Mouse (Mus musculus) WW6 (cell line): ENCODE results near the gene Csad.

Experiments used
- DNase-seq: peaks from one replicate; pipeline ENCODE4 v3.0.0-alpha.2; 2013; ENCODE audit warnings: low read depth, low spot score

Csad gene

GRCm38 (mm10) chr15:102202971-102203834 is 1.3 kb downstream of the Csad start, which contains the start of gene Zfp740:
Gene Zfp740, plus strand, starts transcription at chr15:102203249.
- DNase-seq = peak; percentile 88

DNA sequence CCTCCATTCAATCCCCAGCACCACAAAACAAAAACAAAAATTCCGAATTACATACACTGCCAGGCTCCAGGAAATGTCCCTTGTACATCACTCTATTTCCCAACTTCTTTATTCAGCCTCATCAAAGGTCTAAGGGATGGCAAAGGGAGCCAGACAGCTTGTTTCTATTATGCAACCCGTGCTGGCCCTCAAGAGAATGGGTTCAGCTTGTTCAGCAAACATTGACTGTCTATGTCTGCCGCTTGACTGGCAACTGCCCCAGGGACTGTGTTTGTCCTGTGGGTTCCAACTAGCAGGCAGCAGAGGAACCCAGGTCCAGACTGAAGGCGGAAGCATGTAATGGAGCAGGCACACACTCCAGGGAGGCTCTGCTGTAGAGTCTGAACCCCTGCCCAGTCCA is 5.7 kb downstream of the Csad start:
- DNase-seq = no peak

DNA sequence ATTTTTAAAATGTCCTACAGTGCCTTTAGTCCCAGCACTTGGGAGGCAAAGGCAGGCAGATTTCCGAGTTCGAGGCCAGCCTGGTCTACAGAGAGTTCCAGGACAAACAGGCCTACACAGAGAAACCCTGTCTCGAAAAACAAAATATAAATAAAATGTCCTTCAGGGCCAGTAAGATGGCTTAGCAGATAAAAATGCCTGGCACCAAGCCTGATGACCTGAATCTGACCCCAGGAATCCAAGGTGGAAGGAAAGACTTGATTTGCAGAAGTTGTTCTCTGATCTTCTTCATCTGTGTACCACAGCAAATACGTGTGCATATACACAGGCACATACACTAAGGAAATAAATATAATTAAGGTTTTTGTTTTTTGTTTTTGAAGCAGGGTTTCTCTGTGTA is 9.2 kb downstream of the Csad start:
- DNase-seq = no peak

DNA sequence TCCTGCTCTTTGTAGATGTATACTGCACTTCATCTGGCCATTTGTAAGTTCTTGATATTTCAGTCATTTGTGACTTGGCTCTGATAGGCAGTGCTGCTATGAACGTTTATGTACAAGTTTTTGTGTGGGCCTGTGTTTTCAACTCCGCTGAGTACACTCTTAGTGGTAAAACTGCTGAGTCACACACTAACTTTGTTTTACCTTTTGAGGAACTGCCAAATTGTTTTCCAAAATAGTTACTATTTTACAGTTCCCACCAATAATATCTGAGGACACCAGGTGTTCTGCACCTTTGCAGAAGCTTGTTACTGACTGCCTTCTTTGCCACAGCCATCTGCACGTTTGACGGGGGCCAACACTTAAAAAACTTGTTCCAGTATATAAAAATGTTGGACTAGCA is 10.1 kb downstream of the Csad start:
- no peak for DNase-seq

GRCm38 (mm10) chr15:102193652-102194051 is 10.9 kb downstream of the Csad start:
- no peak for DNase-seq

GRCm38 (mm10) chr15:102192820-102193386 is 11.6 kb downstream of the Csad start:
- DNase-seq = no peak

DNA sequence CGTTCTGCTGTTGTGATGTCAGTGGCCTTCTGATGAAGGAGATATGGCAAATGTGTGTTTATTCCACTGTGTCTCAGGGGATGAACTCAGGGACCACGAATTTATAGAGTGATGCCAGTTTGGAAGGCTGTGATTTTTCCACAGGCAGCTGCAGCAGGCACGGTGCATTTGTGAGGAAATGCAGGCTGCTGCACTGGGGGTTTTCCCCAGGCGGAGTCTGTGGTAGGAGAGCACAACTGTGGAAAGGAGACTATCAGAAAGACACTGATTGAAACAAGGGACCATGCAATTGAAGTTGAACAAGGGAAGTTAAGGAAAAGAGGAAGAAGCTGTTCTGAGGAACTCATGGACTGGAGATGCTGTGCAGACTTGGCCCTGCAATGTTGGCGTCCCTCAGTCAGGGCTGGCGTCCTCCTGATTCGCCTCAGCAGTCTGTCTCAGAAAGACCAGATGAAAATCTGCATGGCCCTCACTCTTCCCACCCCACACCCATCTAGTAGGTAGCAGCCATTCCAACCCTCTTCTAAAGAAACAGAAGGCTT is 12.2 kb downstream of the Csad start:
- no peak for DNase-seq

GRCm38 (mm10) chr15:102191699-102192098 is 12.8 kb downstream of the Csad start:
- DNase-seq = no peak

DNA sequence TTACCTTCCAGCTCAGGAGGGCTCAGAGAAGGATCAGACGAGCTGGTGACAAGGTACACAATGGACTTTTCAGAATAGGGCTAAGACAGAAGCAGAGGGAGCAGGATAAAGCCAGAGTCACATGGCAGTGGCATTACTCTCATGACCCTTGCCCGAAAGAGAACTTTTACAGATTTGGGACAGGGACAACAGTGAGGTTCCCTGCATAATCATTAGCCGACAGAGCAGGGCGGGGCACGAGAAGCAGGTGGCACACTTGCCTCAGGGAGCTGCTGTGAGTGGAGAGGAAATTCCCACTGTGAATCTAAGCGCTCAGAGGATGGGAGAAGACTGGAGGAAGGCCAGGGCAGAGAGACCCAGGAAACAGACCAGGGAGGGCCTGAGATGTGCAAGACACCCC is 15.6 kb downstream of the Csad start:
- no peak for DNase-seq

GRCm38 (mm10) chr15:102188096-102188495 is 16.4 kb downstream of the Csad start:
- DNase-seq = no peak

DNA sequence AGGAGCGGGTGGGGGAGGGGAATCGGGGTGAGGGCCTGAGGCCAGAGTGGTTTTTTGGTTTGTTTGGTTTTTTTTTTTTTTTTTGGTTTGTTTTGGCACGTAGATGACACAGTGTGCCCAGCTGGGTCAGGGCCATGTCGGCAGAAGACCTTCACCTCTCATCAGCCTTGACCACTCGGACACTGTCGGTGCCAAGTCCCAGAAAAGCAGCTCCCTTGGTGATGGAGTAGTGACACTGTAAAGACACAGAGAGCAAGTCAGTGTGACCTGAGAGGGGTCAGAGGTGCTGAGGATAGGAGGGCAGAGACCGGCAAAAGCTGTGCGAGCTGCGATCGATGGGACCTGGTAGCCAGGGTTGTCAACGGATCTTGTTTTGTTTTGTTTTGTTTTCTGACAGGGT is 18.3 kb downstream of the Csad start:
- DNase-seq = no peak

DNA sequence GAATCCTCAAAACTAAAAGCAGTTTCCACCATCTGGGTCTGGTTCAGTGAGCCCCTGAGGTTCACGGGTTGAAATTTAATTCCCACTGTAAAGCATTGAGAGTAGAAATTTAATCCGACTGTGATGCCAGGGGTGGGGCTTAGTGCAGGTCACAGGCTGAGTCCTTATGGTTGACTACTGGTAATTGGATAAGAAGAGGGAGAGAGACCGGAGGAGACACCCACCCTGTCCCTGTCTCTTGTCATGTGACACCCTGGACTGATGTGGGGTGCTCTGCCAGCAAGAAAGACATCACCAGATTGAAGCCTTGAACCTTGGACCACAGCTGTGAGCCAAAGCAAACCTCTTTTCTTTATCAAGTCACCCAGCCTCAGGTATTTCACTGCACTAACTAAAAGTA is 21.4 kb downstream of the Csad start:
- DNase-seq = no peak

DNA sequence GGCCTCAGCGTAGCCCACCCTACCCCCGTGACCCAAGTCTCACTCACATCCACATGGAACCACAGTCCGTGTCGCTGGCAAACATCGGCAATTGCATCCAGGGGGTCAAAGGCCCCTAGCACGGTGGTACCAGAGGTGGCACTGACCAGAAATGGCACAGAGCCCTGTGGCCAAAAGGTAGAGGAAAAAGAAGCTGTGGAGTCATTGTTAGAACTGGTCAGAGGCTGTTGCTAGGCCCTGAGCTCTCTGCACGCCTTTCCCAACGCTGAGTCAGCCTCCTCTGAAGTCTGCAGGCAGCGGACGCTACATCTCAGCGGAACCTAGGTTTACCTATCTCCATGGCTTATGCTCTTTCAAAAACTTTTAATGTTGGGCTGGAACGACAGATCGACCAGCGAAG is 24.6 kb downstream of the Csad start:
- no peak for DNase-seq

DNA sequence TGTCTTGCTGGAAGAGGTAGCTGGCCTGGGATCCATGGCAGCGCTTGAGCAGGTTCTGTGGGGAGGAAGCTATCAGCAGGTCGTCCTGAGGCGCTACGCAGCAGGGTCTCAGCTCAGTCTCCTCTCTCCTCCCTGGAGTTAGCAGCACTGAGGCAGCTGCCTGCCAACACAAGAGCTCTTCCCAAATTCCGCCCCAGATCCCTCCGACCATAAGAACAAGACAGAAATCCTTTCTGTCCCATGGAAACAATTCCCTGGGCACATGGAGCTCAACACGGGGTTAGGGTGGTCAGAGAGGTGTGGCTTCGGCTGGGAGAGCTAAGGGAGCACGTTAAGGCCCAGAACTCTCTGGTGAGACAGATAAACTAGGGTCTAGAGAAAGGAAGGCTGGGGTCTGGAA is 25.4 kb downstream of the Csad start:
- DNase-seq = no peak

GRCm38 (mm10) chr15:102178279-102178678 is 26.2 kb downstream of the Csad start:
- no peak for DNase-seq

DNA sequence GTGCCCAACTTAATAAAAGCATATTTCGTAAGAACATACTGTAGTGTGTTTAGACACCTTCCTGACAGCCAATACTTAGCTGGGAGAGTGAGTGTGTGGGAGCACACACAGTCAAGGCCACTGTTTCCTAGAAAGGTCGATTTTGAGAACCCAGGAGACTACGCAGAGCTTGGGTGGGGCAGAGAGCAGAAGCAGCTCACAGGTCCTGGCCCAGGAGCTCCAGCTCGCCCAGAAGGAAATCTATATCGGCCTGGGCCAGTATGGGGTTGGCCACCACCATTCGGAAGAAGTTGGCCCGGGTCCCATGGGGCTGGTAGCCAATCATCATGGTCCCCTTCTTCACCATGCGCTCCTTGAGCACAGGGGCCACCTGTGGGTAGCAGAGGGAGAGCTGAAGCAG is 27.1 kb downstream of the Csad start:
- DNase-seq = no peak

DNA sequence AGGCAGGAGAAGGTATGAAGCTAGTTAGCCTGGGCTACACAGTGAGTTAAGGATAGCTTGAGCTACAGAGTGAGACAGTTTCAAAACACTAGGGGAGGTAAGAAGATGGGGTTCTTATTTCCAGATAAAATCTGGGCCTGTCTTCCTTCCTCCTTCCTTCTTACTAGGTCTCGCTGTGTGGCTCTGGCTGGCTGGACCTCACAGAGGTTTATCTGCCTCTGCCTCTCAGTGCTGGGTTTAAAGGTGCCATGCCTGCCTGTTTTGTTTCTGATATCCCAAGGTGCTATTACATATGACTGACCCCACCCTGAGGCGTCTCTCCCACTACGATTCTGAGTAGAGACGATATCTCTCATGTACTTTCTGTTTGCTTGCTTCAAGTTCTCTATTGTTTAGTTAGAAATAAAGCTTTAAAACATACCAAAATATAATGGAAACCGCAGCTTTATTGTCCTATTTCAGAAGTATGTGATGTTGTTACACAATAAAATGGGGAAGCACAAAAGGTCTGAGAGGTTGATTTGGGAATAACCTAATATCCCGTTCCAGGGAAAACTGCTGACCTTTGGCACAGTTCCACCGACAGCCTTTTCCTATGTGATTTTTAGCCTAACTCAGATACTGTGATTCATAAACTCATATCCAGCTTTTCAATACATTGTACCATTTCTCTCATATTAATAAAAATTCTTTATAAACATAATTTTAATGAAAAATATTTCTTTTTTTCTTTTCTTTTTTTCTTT is 27.8 kb downstream of the Csad start:
- no peak for DNase-seq

DNA sequence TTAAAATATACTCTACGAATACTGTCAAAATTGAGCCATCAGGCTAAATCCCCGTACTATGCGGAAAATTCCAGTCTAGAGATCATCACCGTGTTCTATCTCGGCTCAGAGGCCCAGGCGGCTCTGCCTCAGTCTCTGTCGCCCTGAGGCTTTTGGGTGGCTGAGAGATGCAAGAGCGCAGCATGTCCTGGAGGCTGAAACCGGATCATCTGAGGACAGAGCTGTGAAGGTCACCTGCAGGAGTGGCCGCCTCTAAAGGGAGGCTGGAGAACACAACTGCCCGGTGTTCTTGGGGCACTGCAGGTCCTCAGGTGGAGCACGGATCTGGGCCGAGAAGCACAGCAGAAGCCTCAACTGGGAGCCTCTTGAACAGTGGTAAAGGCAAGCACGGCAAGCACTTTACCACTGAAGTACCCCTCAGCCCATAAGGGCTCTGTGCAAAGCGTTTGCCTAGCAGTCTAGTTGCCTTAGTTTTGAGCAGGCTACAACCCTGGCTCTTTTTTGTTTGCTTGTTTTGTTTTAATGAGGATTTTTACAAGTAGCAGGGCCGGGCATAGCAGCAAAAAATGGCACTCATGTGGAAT is 28.7 kb downstream of the Csad start:
- no peak for DNase-seq

- no peak for DNase-seq
Observed at GRCm38 (mm10) chr15:102173581-102173980, 30.9 kb downstream of the Csad start.

- no peak for DNase-seq
Observed at GRCm38 (mm10) chr15:102169064-102169463, 35.5 kb downstream of the Csad start.

GRCm38 (mm10) chr15:102167620-102168021 is 36.9 kb downstream of the Csad start:
- DNase-seq = no peak
